Mouse (Mus musculus) 3134 (cell line): ENCODE results near the gene Zfp619.
A peak's percentile ranks its signal among the peaks of the same experiment; 100 is the strongest.
"Not testable (repeated sequence)": the region's sequence is repeated elsewhere in the genome, so short reads cannot be mapped to it uniquely, and the experiment has no call there.

ENCODE experiments used
- DNase-seq: peaks from one replicate; pipeline ENCODE4 v3.0.0-alpha.2; 2011; ENCODE audit warnings: low spot score; ENCODE audit not compliant: insufficient read length; ENCODE audit errors: extremely low read depth

The Zfp619 gene

GRCm38 (mm10) chr7:39517616-39518177 is at the start of gene Zfp619:
Zfp619 (plus strand) TSS chr7:39517766.
- DNase-seq = peak; percentile 97

GRCm38 (mm10) chr7:39479013-39479412 is 38.6 kb upstream of the Zfp619 start:
- no peak for DNase-seq

- DNase-seq = no peak
Observed at GRCm38 (mm10) chr7:39484384-39484783, 33.2 kb upstream of the Zfp619 start.

GRCm38 (mm10) chr7:39487159-39487853 is 30.3 kb upstream of the Zfp619 start:
- DNase-seq = no peak

- DNase-seq = no peak
Observed at GRCm38 (mm10) chr7:39487854-39488205, 29.7 kb upstream of the Zfp619 start.

GRCm38 (mm10) chr7:39494646-39495045 is 22.9 kb upstream of the Zfp619 start:
- no peak for DNase-seq

- no peak for DNase-seq
Observed at GRCm38 (mm10) chr7:39504100-39504499, 13.5 kb upstream of the Zfp619 start.

- DNase-seq = no peak
Observed at GRCm38 (mm10) chr7:39518362-39518761, 796 bp downstream of the Zfp619 start.

- no peak for DNase-seq
Observed at GRCm38 (mm10) chr7:39523703-39524424, 6.3 kb downstream of the Zfp619 start.

GRCm38 (mm10) chr7:39543151-39543550 is 25.6 kb downstream of the Zfp619 start:
- no peak for DNase-seq

GRCm38 (mm10) chr7:39544242-39545111 is 26.9 kb downstream of the Zfp619 start:
- DNase-seq = peak; percentile 88

GRCm38 (mm10) chr7:39545134-39545533 is 27.6 kb downstream of the Zfp619 start:
- no peak for DNase-seq

GRCm38 (mm10) chr7:39549336-39549735 is 31.8 kb downstream of the Zfp619 start:
- DNase-seq = no peak

- peak; percentile 96 for DNase-seq
Observed at GRCm38 (mm10) chr7:39551976-39552891, 34.7 kb downstream of the Zfp619 start.

GRCm38 (mm10) chr7:39552993-39553392 is 35.4 kb downstream of the Zfp619 start:
- DNase-seq = no peak

GRCm38 (mm10) chr7:39553871-39554270 is 36.3 kb downstream of the Zfp619 start:
- no peak for DNase-seq

GRCm38 (mm10) chr7:39580066-39580465 is 62.5 kb downstream of the Zfp619 start:
- no peak for DNase-seq

- no peak for DNase-seq
Observed at GRCm38 (mm10) chr7:39580601-39581000, 63.0 kb downstream of the Zfp619 start.

GRCm38 (mm10) chr7:39586834-39587233 is 69.3 kb downstream of the Zfp619 start:
- DNase-seq = not testable (repeated sequence)

- no peak for DNase-seq
Observed at GRCm38 (mm10) chr7:39588037-39588436, 70.5 kb downstream of the Zfp619 start.
